Mouse (Mus musculus): ENCODE results near the gene Osgep.
"Not testable (repeated sequence)": the region's sequence is repeated elsewhere in the genome, so short reads cannot be mapped to it uniquely, and the experiment has no call there.

- TF ChIP-seq MAFK (IDR thresholded peaks at IDR 0.05; ENCODE audit: insufficient read depth, low read depth, low read length); ZC3H11A (IDR thresholded peaks at IDR 0.05; ENCODE audit: borderline replicate concordance, low read depth, low read length); ZNF384 (IDR thresholded peaks at IDR 0.05; ENCODE audit: low read depth, low read length); CHD2 (IDR thresholded peaks at IDR 0.05; ENCODE audit: low read depth, low read length): not testable (repeated sequence)
These were observed 26.7 kb downstream of the Osgep start for GRCm38 (mm10) chr14:50897992-50898391.

Measured in ES-E14 (cell line).